13 mouse cellular contexts compared by ENCODE assay signal in genomic region chr17:73790284-73791020, GRCm38 (mm10). TPM values are rescaled to one million over a fixed set of nuclear protein-coding genes. Genes with fewer than 3 reads are reported as not detected.
DNase-seq lines count a peak whose midpoint lies in the region; ATAC-seq and TF ChIP-seq lines count a peak whose summit lies in the region.
"Had no signal": no experiment of that assay in that cellular context is flagged by ENCODE, and none has a peak within 500 bp of the region (broad histone marks: within the 10 kb centered on the region; RNA-seq: fewer than 3 reads in every experiment).

No protein-coding gene starts in this region.

- H3K4me3 ChIP-seq in heart, embryonic 10.5 days: no peak overlapping the region
- H3K4me3 ChIP-seq in kidney, embryonic 14.5 days (ENCODE audit: low read length): no peak overlapping the region
- H3K4me3 ChIP-seq in midbrain, embryonic 12.5 days: no peak overlapping the region

- H3K27me3 ChIP-seq in heart, embryonic 10.5 days (ENCODE audit: insufficient read depth, poor library complexity, severe bottlenecking): no peaks in the 10 kb centered on the region
- no peaks in the 10 kb centered on the region for H3K27me3 ChIP-seq in kidney, embryonic 14.5 days (ENCODE audit: control insufficient read depth, insufficient read depth, low read length)
- no peaks in the 10 kb centered on the region for H3K27me3 ChIP-seq in midbrain, embryonic 12.5 days

- H3K9ac ChIP-seq in kidney, embryonic 14.5 days (ENCODE audit: low read depth, low read length): no peak overlapping the region
- no peak overlapping the region for H3K9ac ChIP-seq in midbrain, embryonic 12.5 days (replicated peaks)
- H3K9ac ChIP-seq: liver, embryonic 14.5 days had no signal

- no peak for ATAC-seq in kidney, embryonic 14.5 days (ENCODE audit: low FRiP score, low TSS enrichment)
- no peak for ATAC-seq in midbrain, embryonic 12.5 days (ENCODE audit: low FRiP score, low read depth)
- ATAC-seq: intestine, embryonic 16.5 days had no signal

- no peaks in the 10 kb centered on the region for H3K9me3 ChIP-seq in heart, embryonic 10.5 days
- no peaks in the 10 kb centered on the region for H3K9me3 ChIP-seq in kidney, embryonic 14.5 days (ENCODE audit: control insufficient read depth, low read length)
- no peaks in the 10 kb centered on the region for H3K9me3 ChIP-seq in midbrain, embryonic 12.5 days

- 52% methylated on average over 12 of the region's 12 CpGs for WGBS in heart, embryonic 10.5 days
- WGBS in kidney, embryonic 14.5 days: 49% methylated on average over 12 of the region's 12 CpGs
- 26% methylated on average over 12 of the region's 12 CpGs for WGBS in midbrain, embryonic 12.5 days

- TF ChIP-seq CTCF in brain, embryonic 14.5 days (IDR thresholded peaks at IDR 0.05; ENCODE audit: borderline replicate concordance, extremely low read depth, insufficient read depth, insufficient read length): no peak

- peak; percentile 89 for DNase-seq in heart, adult 11 months
- DNase-seq in heart, embryonic 10.5 days (ENCODE audit: low spot score): no peak
- DNase-seq in kidney, postnatal 14 days: peak; percentile 29
- DNase-seq in brain, embryonic 14.5 days (ENCODE audit: low read depth): peak; percentile 79
- no peak for DNase-seq in layer of hippocampus, postnatal 14 days (ENCODE audit: low spot score in 2 of 2)
- DNase-seq: adrenal gland, postnatal 14 days; cerebellum, postnatal 36 days; left cerebral cortex, postnatal 4 days; thymus, adult 2 months had no signal

- no peak overlapping the region for H3K27ac ChIP-seq in heart, embryonic 10.5 days
- H3K27ac ChIP-seq in kidney, embryonic 14.5 days (ENCODE audit: low read depth, low read length): no peak overlapping the region
- H3K27ac ChIP-seq in midbrain, embryonic 12.5 days (replicated peaks): peak overlapping the region; percentile 42; the same call in 1 of the 2 replicates
- H3K27ac ChIP-seq: liver, embryonic 14.5 days had no signal

- no peak for TF ChIP-seq POLR2A in brain, embryonic 14.5 days (IDR thresholded peaks at IDR 0.05; ENCODE audit: borderline replicate concordance, extremely low read depth, insufficient read depth, insufficient read length, poor library complexity, severe bottlenecking)

- no peaks in the 10 kb centered on the region for H3K36me3 ChIP-seq in heart, embryonic 10.5 days
- H3K36me3 ChIP-seq in kidney, embryonic 14.5 days (ENCODE audit: control insufficient read depth, insufficient read depth, low read length): no peaks in the 10 kb centered on the region
- H3K36me3 ChIP-seq in midbrain, embryonic 12.5 days: no peaks in the 10 kb centered on the region

- no peak overlapping the region for H3K4me2 ChIP-seq in kidney, embryonic 14.5 days (replicated peaks; ENCODE audit: low read depth, low read length)
- no peak overlapping the region for H3K4me2 ChIP-seq in midbrain, embryonic 12.5 days (replicated peaks)

- peaks cover 8% of the 10 kb centered on the region; the same call in 1 of the 2 replicates for H3K4me1 ChIP-seq in heart, embryonic 10.5 days
- no peaks in the 10 kb centered on the region for H3K4me1 ChIP-seq in kidney, embryonic 14.5 days (ENCODE audit: control insufficient read depth, insufficient read depth, low read length)
- H3K4me1 ChIP-seq in midbrain, embryonic 12.5 days: peaks cover 3% of the 10 kb centered on the region; the same call in 1 of the 2 replicates

RNA-seq across cellular contexts. Expression of gene Ehd3, which starts 13.5 kb away (rescaled TPM):
- polyA plus RNA-seq in heart, embryonic 10.5 days (2016; fragmentation: Nextera tagmentation; extraction: Ambion mirVana): 4.6 and 12.5 TPM in 2 replicates
- polyA plus RNA-seq in kidney, embryonic 14.5 days (2014; fragmentation: Nextera tagmentation; extraction: Ambion mirVana): 9.4 and 11.4 TPM in 2 replicates
- polyA plus RNA-seq in brain, embryonic 14.5 days (2012; rRNA removed): 11.9 and 19.5 TPM in 2 replicates
- polyA plus RNA-seq in midbrain, embryonic 12.5 days (2016; fragmentation: Nextera tagmentation; extraction: Ambion mirVana): 7.6 and 8.2 TPM in 2 replicates
- 100 to 1,000 TPM; 115 to 118 TPM for total RNA-seq in layer of hippocampus, postnatal 14 days (2021)

Comparison
In these comparisons a context has a peak if more than half of its experiments do, and no peak if none do; other contexts are left out.
1. DNase-seq: peak in heart, adult 11 months (single experiment), kidney, postnatal 14 days (single experiment) and brain, embryonic 14.5 days (single experiment); none in heart, embryonic 10.5 days (single experiment) and layer of hippocampus, postnatal 14 days (0 of 2).